Mouse (Mus musculus) lung, embryonic 16.5 days (tissue): ENCODE data around the gene C1qtnf6. TPM values are rescaled to one million over a fixed set of nuclear protein-coding genes. Genes with fewer than 3 reads are reported as not detected.

Experiments
- ATAC-seq: fragments of 200-750 bp; cut with Nextera tagmentation; 2 replicates; pipeline ENCODE4 v1.8.0; 2017; ENCODE audit warnings: low read depth, mild to moderate bottlenecking, moderate library complexity
- H3K27ac ChIP-seq: fragments of 300-500 bp; sonication (generic); 2 replicates; pipeline ENCODE4 v1.5.1; 2014; ENCODE audit warnings: mild to moderate bottlenecking, control low read depth, low read length
- H3K27me3 ChIP-seq: fragments of 300-500 bp; sonication (generic); 2 replicates; pipeline ENCODE4 v1.6.1; 2014; ENCODE audit warnings: low read depth, low read length, mixed read lengths; ENCODE audit not compliant: control insufficient read depth, insufficient read depth
- H3K36me3 ChIP-seq: fragments of 300-500 bp; sonication (generic); 2 replicates; pipeline ENCODE4 v1.6.1; 2014; ENCODE audit warnings: low read length; ENCODE audit not compliant: control insufficient read depth, insufficient read depth
- H3K4me1 ChIP-seq: fragments of 300-500 bp; sonication (generic); replicated peaks from 2 replicates; pipeline ENCODE4 v1.6.1; 2014; ENCODE audit warnings: low read length, mixed read lengths; ENCODE audit not compliant: control insufficient read depth, insufficient read depth
- H3K4me2 ChIP-seq: fragments of 300-500 bp; sonication (generic); 2 replicates; pipeline ENCODE4 v1.6.1; 2014; ENCODE audit warnings: low read depth, low read length, control low read depth
- H3K4me3 ChIP-seq: fragments of 300-500 bp; sonication (generic); 2 replicates; pipeline ENCODE4 v1.5.1; 2014; ENCODE audit warnings: mild to moderate bottlenecking, low read length, control low read depth
- H3K9ac ChIP-seq: fragments of 300-500 bp; sonication (generic); 2 replicates; pipeline ENCODE4 v1.6.1; 2014; ENCODE audit warnings: low read length, control low read depth
- H3K9me3 ChIP-seq: fragments of 300-500 bp; sonication (generic); 2 replicates; pipeline ENCODE4 v1.6.1; 2016; ENCODE audit warnings: low read length; ENCODE audit not compliant: control insufficient read depth
- WGBS: fragments of 180-500 bp; shearing (Covaris S2); extraction: QIAGEN DNeasy Blood & Tissue Kit; methylation state at CpG from one replicate; pipeline ENCODE4 v1.1.7; 2014; 5-methylcytosine and 5-hydroxymethylcytosine counted together
- polyA plus RNA-seq: library from polyadenylated mRNA; unstranded; fragments of >200 nt; fragmentation: Nextera tagmentation; extraction: Ambion mirVana; gene quantifications from 2 replicates; pipeline ENCODE4 v1.2.1, GENCODE M21; 2015

The C1qtnf6 gene
- polyA plus RNA-seq, 1 experiment from 2014 or later, result 39.5 TPM

GRCm38 (mm10) chr15:78527973-78528372, 3.2 kb downstream of the C1qtnf6 start:
- H3K4me1 ChIP-seq, result peaks cover 41% of the 10 kb centered on the region
- H3K4me2 ChIP-seq, result peak overlapping the region; percentile 75
- H3K9me3 ChIP-seq, result no peaks in the 10 kb centered on the region
- peak overlapping the region; percentile 49; the same call in 1 of the 2 replicates for H3K9ac ChIP-seq
- no peak for ATAC-seq
- WGBS, result 53% methylated on average over 7 of the region's 7 CpGs
- H3K27me3 ChIP-seq, result no peaks in the 10 kb centered on the region
- no peak overlapping the region for H3K4me3 ChIP-seq
- no peaks in the 10 kb centered on the region for H3K36me3 ChIP-seq
- peak overlapping the region; percentile 87 for H3K27ac ChIP-seq

- 89% methylated on average over 5 of the region's 5 CpGs for WGBS
- H3K27ac ChIP-seq, result no peak overlapping the region
- H3K4me1 ChIP-seq, result peaks cover 14% of the 10 kb centered on the region
- no peak for ATAC-seq
- no peak overlapping the region for H3K4me3 ChIP-seq
- no peak overlapping the region for H3K4me2 ChIP-seq
- no peak overlapping the region for H3K9ac ChIP-seq
- H3K27me3 ChIP-seq, result no peaks in the 10 kb centered on the region
- no peaks in the 10 kb centered on the region for H3K36me3 ChIP-seq
- H3K9me3 ChIP-seq, result no peaks in the 10 kb centered on the region
These were observed 7.1 kb downstream of the C1qtnf6 start for GRCm38 (mm10) chr15:78524163-78524562.

GRCm38 (mm10) chr15:78521892-78522291, 9.3 kb downstream of the C1qtnf6 start:
- Histone ChIP-seq H3K36me3 (no peaks in the 10 kb centered on the region), H3K4me3 (no peak overlapping the region), H3K9ac (no peak overlapping the region), H3K4me1 (no peaks in the 10 kb centered on the region), H3K4me2 (no peak overlapping the region), H3K9me3 (no peaks in the 10 kb centered on the region), H3K27ac (no peak overlapping the region), H3K27me3 (no peaks in the 10 kb centered on the region)
- ATAC-seq, result no peak
- 58% methylated on average over 6 of the region's 6 CpGs for WGBS

- Histone ChIP-seq H3K9me3 (no peaks in the 10 kb centered on the region), H3K36me3 (no peaks in the 10 kb centered on the region), H3K4me2 (no peak overlapping the region), H3K4me3 (no peak overlapping the region), H3K4me1 (no peaks in the 10 kb centered on the region), H3K27ac (no peak overlapping the region), H3K9ac (no peak overlapping the region), H3K27me3 (no peaks in the 10 kb centered on the region)
- ATAC-seq, result no peak
- 57% methylated on average over 8 of the region's 8 CpGs for WGBS
These were observed 9.9 kb downstream of the C1qtnf6 start for GRCm38 (mm10) chr15:78521331-78521730.

- no peaks in the 10 kb centered on the region for H3K27me3 ChIP-seq
- H3K36me3 ChIP-seq, result no peaks in the 10 kb centered on the region
- H3K9me3 ChIP-seq, result no peaks in the 10 kb centered on the region
- WGBS, result 60% methylated on average over 13 of the region's 13 CpGs
- no peak for ATAC-seq
- H3K9ac ChIP-seq, result no peak overlapping the region
- no peak overlapping the region for H3K4me2 ChIP-seq
- no peak overlapping the region for H3K4me3 ChIP-seq
- no peak overlapping the region for H3K27ac ChIP-seq
- H3K4me1 ChIP-seq, result no peaks in the 10 kb centered on the region
These were observed 11.0 kb downstream of the C1qtnf6 start for GRCm38 (mm10) chr15:78520112-78520715.

GRCm38 (mm10) chr15:78518221-78518620, 13.0 kb downstream of the C1qtnf6 start:
- Histone ChIP-seq H3K27ac (no peak overlapping the region), H3K9me3 (no peaks in the 10 kb centered on the region), H3K27me3 (no peaks in the 10 kb centered on the region), H3K36me3 (no peaks in the 10 kb centered on the region), H3K4me2 (no peak overlapping the region), H3K4me1 (peaks cover 2% of the 10 kb centered on the region; the same call in 1 of the 2 replicates), H3K9ac (no peak overlapping the region), H3K4me3 (no peak overlapping the region)
- ATAC-seq, result no peak
- WGBS, result 43% methylated on average over 7 of the region's 7 CpGs

GRCm38 (mm10) chr15:78515759-78516158, 15.5 kb downstream of the C1qtnf6 start:
- H3K4me3 ChIP-seq, result no peak overlapping the region
- H3K4me2 ChIP-seq, result no peak overlapping the region
- H3K27me3 ChIP-seq, result no peaks in the 10 kb centered on the region
- no peak overlapping the region for H3K27ac ChIP-seq
- ATAC-seq, result no peak
- no peaks in the 10 kb centered on the region for H3K9me3 ChIP-seq
- H3K4me1 ChIP-seq, result peaks cover 2% of the 10 kb centered on the region; the same call in 1 of the 2 replicates
- 82% methylated on average over 6 of the region's 6 CpGs for WGBS
- no peaks in the 10 kb centered on the region for H3K36me3 ChIP-seq
- H3K9ac ChIP-seq, result no peak overlapping the region

- H3K4me1 ChIP-seq, result peaks cover 9% of the 10 kb centered on the region; the same call in 1 of the 2 replicates
- H3K4me2 ChIP-seq, result no peak overlapping the region
- ATAC-seq, result peak; percentile 55
- H3K36me3 ChIP-seq, result no peaks in the 10 kb centered on the region
- H3K27me3 ChIP-seq, result no peaks in the 10 kb centered on the region
- H3K9ac ChIP-seq, result 0 out of 2 replicates have a peak overlapping the region, but pooled peaks have one; percentile 33
- no peak overlapping the region for H3K4me3 ChIP-seq
- H3K27ac ChIP-seq, result no peak overlapping the region
- H3K9me3 ChIP-seq, result no peaks in the 10 kb centered on the region
- WGBS, result 19% methylated on average over 7 of the region's 7 CpGs
These were observed 16.6 kb downstream of the C1qtnf6 start for GRCm38 (mm10) chr15:78514393-78515146.

- H3K4me1 ChIP-seq, result peaks cover 9% of the 10 kb centered on the region; the same call in 1 of the 2 replicates
- ATAC-seq, result no peak
- H3K4me2 ChIP-seq, result no peak overlapping the region
- no peak overlapping the region for H3K4me3 ChIP-seq
- no peak overlapping the region for H3K9ac ChIP-seq
- H3K36me3 ChIP-seq, result no peaks in the 10 kb centered on the region
- WGBS, result 78% methylated on average over 14 of the region's 14 CpGs
- no peaks in the 10 kb centered on the region for H3K9me3 ChIP-seq
- no peaks in the 10 kb centered on the region for H3K27me3 ChIP-seq
- H3K27ac ChIP-seq, result no peak overlapping the region
These were observed 18.2 kb downstream of the C1qtnf6 start for GRCm38 (mm10) chr15:78513019-78513418.
